31 mouse cellular contexts compared by ENCODE assay signal in the genomic region with DNA sequence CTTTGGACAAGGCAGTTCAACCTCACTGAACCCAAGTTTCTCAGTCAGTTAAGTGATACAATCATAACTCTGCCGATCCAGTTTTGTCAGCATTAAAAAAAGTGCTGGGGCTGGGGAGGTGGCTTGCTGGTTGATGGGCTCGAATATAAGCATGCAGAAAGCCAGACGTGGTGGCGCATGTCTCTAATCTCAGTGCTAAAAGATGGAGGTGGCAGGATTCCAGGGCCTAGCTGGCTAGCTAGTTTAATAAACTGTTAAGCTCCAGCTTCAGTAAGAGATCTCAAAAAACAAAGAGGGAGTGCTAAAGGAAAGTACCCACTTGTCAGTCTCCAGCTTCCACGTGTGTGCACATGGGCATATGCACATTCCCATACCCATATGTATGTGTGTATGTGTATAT. TPM values are rescaled to one million over a fixed set of nuclear protein-coding genes. Genes with fewer than 3 reads are reported as not detected.
A peak's percentile ranks its signal among the peaks of the same experiment; 100 is the strongest.
DNase-seq lines count a peak whose midpoint lies in the region; ATAC-seq and TF ChIP-seq lines count a peak whose summit lies in the region.
"Had no signal": no experiment of that assay in that cellular context is flagged by ENCODE, and none has a peak within 500 bp of the region (broad histone marks: within the 10 kb centered on the region; RNA-seq: fewer than 3 reads in every experiment).

No protein-coding gene starts in this region.

- no peak for TF ChIP-seq EP300 in lung, postnatal 0 days (IDR thresholded peaks at IDR 0.05)

- no peak for ATAC-seq in forebrain, postnatal 0 days
- no peak for ATAC-seq in lung, embryonic 14.5 days (ENCODE audit: insufficient read depth)
- ATAC-seq in lung, postnatal 0 days: no peak
- ATAC-seq: forebrain, embryonic 15.5 days; Patski had no signal

- no peaks in the 10 kb centered on the region for H3K4me1 ChIP-seq in forebrain, postnatal 0 days (ENCODE audit: insufficient read depth)
- H3K4me1 ChIP-seq in forebrain, embryonic 10.5 days: peaks cover 8% of the 10 kb centered on the region
- H3K4me1 ChIP-seq in lung, embryonic 14.5 days (ENCODE audit: insufficient read depth): no peaks in the 10 kb centered on the region
- H3K4me1 ChIP-seq in lung, postnatal 0 days (ENCODE audit: insufficient read depth, low read depth, low read length): no peaks in the 10 kb centered on the region
- H3K4me1 ChIP-seq: forebrain, embryonic 15.5 days; hindbrain, embryonic 15.5 days had no signal

- no peak for TF ChIP-seq CTCF in forebrain, postnatal 0 days (IDR thresholded peaks at IDR 0.05; ENCODE audit: low read depth)
- TF ChIP-seq CTCF in lung, embryonic 14.5 days (IDR thresholded peaks at IDR 0.05; ENCODE audit: low read depth): no peak
- no peak for TF ChIP-seq CTCF in lung, postnatal 0 days (IDR thresholded peaks at IDR 0.05)

- no peak overlapping the region for H3K4me2 ChIP-seq in forebrain, postnatal 0 days (ENCODE audit: low read depth)
- H3K4me2 ChIP-seq in lung, embryonic 14.5 days: no peak overlapping the region
- no peak overlapping the region for H3K4me2 ChIP-seq in lung, postnatal 0 days (replicated peaks; ENCODE audit: low read depth, low read length)
- H3K4me2 ChIP-seq: embryonic facial prominence, embryonic 13.5 days; forebrain, embryonic 15.5 days; heart, embryonic 13.5 days; hindbrain, embryonic 12.5 days; hindbrain, embryonic 15.5 days had no signal

- H3K36me3 ChIP-seq in forebrain, postnatal 0 days (ENCODE audit: insufficient read depth): no peaks in the 10 kb centered on the region
- H3K36me3 ChIP-seq in forebrain, embryonic 10.5 days (replicated peaks): no peaks in the 10 kb centered on the region
- no peaks in the 10 kb centered on the region for H3K36me3 ChIP-seq in lung, embryonic 14.5 days (ENCODE audit: insufficient read depth)
- H3K36me3 ChIP-seq in lung, postnatal 0 days (ENCODE audit: insufficient read depth, low read length): no peaks in the 10 kb centered on the region
- H3K36me3 ChIP-seq: embryonic facial prominence, embryonic 10.5 days; embryonic facial prominence, embryonic 13.5 days; forebrain, embryonic 15.5 days; G1E; heart, embryonic 13.5 days; hindbrain, embryonic 12.5 days; hindbrain, embryonic 15.5 days had no signal

- DNase-seq in forebrain, postnatal 0 days: peak; percentile 56
- no peak for DNase-seq in forebrain, embryonic 10.5 days (ENCODE audit: extremely low spot score, low spot score)
- DNase-seq in lung, embryonic 14.5 days: peak; percentile 68
- DNase-seq in lung, adult 18-20 months: no peak
- DNase-seq in lung, postnatal 36 days: peak; percentile 10
- no peak for DNase-seq in lung, postnatal 0 days (ENCODE audit: low spot score)
- no peak for DNase-seq in embryo, embryonic 10.5 days (ENCODE audit: low spot score)
- DNase-seq: adrenal gland, postnatal 10 days; adrenal gland, postnatal 36 days; B cell, adult 2 months; cerebellum, adult 11 months; cerebellum, adult 2 months; cerebellum, adult 9-11 months; cerebellum, postnatal 25 days; embryo, embryonic 11 days; gastrocnemius, postnatal 10 days; gastrocnemius, postnatal 36 days had no signal

- no peaks in the 10 kb centered on the region for H3K27me3 ChIP-seq in forebrain, postnatal 0 days (ENCODE audit: insufficient read depth, low read length)
- H3K27me3 ChIP-seq in forebrain, embryonic 10.5 days (ENCODE audit: poor library complexity, severe bottlenecking): no peaks in the 10 kb centered on the region
- no peaks in the 10 kb centered on the region for H3K27me3 ChIP-seq in lung, embryonic 14.5 days (ENCODE audit: insufficient read depth, low read length)
- no peaks in the 10 kb centered on the region for H3K27me3 ChIP-seq in lung, postnatal 0 days (replicated peaks; ENCODE audit: insufficient read depth, low read length)
- H3K27me3 ChIP-seq: embryonic facial prominence, embryonic 13.5 days; forebrain, embryonic 15.5 days; heart, embryonic 13.5 days; hindbrain, embryonic 12.5 days; hindbrain, embryonic 15.5 days; Patski had no signal

- H3K9ac ChIP-seq in forebrain, postnatal 0 days: no peak overlapping the region
- H3K9ac ChIP-seq in lung, embryonic 14.5 days: no peak overlapping the region
- H3K9ac ChIP-seq in lung, postnatal 0 days (replicated peaks; ENCODE audit: low read depth): no peak overlapping the region
- H3K9ac ChIP-seq: embryonic facial prominence, embryonic 13.5 days; forebrain, embryonic 15.5 days; heart, embryonic 13.5 days; hindbrain, embryonic 12.5 days; hindbrain, embryonic 15.5 days had no signal

- WGBS in forebrain, postnatal 0 days: 44% methylated on average over 5 of the region's 5 CpGs
- WGBS in forebrain, embryonic 10.5 days: 88% methylated on average over 5 of the region's 5 CpGs
- WGBS in lung, embryonic 14.5 days: 47% methylated on average over 5 of the region's 5 CpGs
- WGBS in lung, postnatal 0 days: 50% methylated on average over 5 of the region's 5 CpGs

- no peaks in the 10 kb centered on the region for H3K9me3 ChIP-seq in forebrain, postnatal 0 days (ENCODE audit: low read length)
- no peaks in the 10 kb centered on the region for H3K9me3 ChIP-seq in forebrain, embryonic 10.5 days
- no peaks in the 10 kb centered on the region for H3K9me3 ChIP-seq in lung, embryonic 14.5 days (ENCODE audit: low read depth, low read length)
- no peaks in the 10 kb centered on the region for H3K9me3 ChIP-seq in lung, postnatal 0 days (ENCODE audit: low read length)
- H3K9me3 ChIP-seq: embryonic facial prominence, embryonic 10.5 days; embryonic facial prominence, embryonic 13.5 days; forebrain, embryonic 15.5 days; heart, embryonic 13.5 days; hindbrain, embryonic 12.5 days; hindbrain, embryonic 15.5 days had no signal

- no peak overlapping the region for H3K27ac ChIP-seq in forebrain, postnatal 0 days (ENCODE audit: low read depth, low read length)
- no peak overlapping the region for H3K27ac ChIP-seq in forebrain, embryonic 10.5 days
- H3K27ac ChIP-seq in lung, embryonic 14.5 days (ENCODE audit: low read depth): no peak overlapping the region
- no peak overlapping the region for H3K27ac ChIP-seq in lung, postnatal 0 days (ENCODE audit: low read length)
- H3K27ac ChIP-seq: embryonic facial prominence, embryonic 10.5 days; embryonic facial prominence, embryonic 13.5 days; forebrain, embryonic 15.5 days; heart, embryonic 13.5 days; hindbrain, embryonic 12.5 days; hindbrain, embryonic 15.5 days had no signal

- H3K4me3 ChIP-seq in forebrain, postnatal 0 days (ENCODE audit: low read depth, low read length): no peak overlapping the region
- no peak overlapping the region for H3K4me3 ChIP-seq in forebrain, embryonic 10.5 days
- H3K4me3 ChIP-seq in lung, embryonic 14.5 days (ENCODE audit: low read depth, low read length): no peak overlapping the region
- no peak overlapping the region for H3K4me3 ChIP-seq in lung, postnatal 0 days (ENCODE audit: low read depth, low read length)
- H3K4me3 ChIP-seq: embryonic facial prominence, embryonic 10.5 days; embryonic facial prominence, embryonic 13.5 days; erythroblast, embryonic 14.5 days; forebrain, embryonic 15.5 days; heart, embryonic 13.5 days; hindbrain, embryonic 12.5 days; hindbrain, embryonic 15.5 days had no signal

RNA-seq across cellular contexts. Expression of a gene that starts 25.9 kb away (rescaled TPM):
- 0.54 and 1.6 TPM in 2 replicates for total RNA-seq in forebrain, postnatal 0 days (2014; rRNA removed)
- 0.14 and 0.29 TPM in 2 replicates for polyA plus RNA-seq in forebrain, postnatal 0 days (2015; fragmentation: Nextera tagmentation; extraction: Ambion mirVana)
- not detected in 2 replicates for polyA plus RNA-seq in forebrain, embryonic 10.5 days (2016; fragmentation: Nextera tagmentation; extraction: Ambion mirVana)
- polyA plus RNA-seq in lung, embryonic 14.5 days (2014; fragmentation: Nextera tagmentation; extraction: Ambion mirVana): not detected in 2 replicates
- 0.81 and 1.1 TPM in 2 replicates for polyA plus RNA-seq in lung, postnatal 0 days (2015; fragmentation: Nextera tagmentation; extraction: Ambion mirVana)
- total RNA-seq: adrenal gland, adult 18-20 months; adrenal gland, postnatal 10 days; adrenal gland, postnatal 36 days; CH12.LX; common myeloid progenitor, adult 5-6 weeks; gastrocnemius, postnatal 36 days; granulocyte monocyte progenitor cell, adult 5-6 weeks; hematopoietic stem cell, adult 5-6 weeks had no signal
- polyA plus RNA-seq: embryonic facial prominence, embryonic 13.5 days; erythroblast, embryonic 14.5 days; G1E; heart, embryonic 13.5 days had no signal

RNA-seq across cellular contexts. Expression of a gene that starts 50.5 kb away (rescaled TPM):
- total RNA-seq in forebrain, postnatal 0 days (2014; rRNA removed): 193 and 204 TPM in 2 replicates
- 34.4 and 34.7 TPM in 2 replicates for polyA plus RNA-seq in forebrain, postnatal 0 days (2015; fragmentation: Nextera tagmentation; extraction: Ambion mirVana)
- 16.7 and 18.4 TPM in 2 replicates for polyA plus RNA-seq in forebrain, embryonic 10.5 days (2016; fragmentation: Nextera tagmentation; extraction: Ambion mirVana)
- 17.1 and 17.5 TPM in 2 replicates for polyA plus RNA-seq in lung, embryonic 14.5 days (2014; fragmentation: Nextera tagmentation; extraction: Ambion mirVana)
- 8.0 and 9.4 TPM in 2 replicates for polyA plus RNA-seq in lung, postnatal 0 days (2015; fragmentation: Nextera tagmentation; extraction: Ambion mirVana)

Comparison
In these comparisons a context has a peak if more than half of its experiments do, and no peak if none do; other contexts are left out.
1. DNase-seq: peak in forebrain, postnatal 0 days (single experiment), lung, embryonic 14.5 days (single experiment) and lung, postnatal 36 days (single experiment); none in forebrain, embryonic 10.5 days (single experiment), lung, adult 18-20 months (0 of 2), lung, postnatal 0 days (single experiment) and embryo, embryonic 10.5 days (single experiment).